Mouse (Mus musculus): ENCODE results near the gene Ntrk3.

DNA sequence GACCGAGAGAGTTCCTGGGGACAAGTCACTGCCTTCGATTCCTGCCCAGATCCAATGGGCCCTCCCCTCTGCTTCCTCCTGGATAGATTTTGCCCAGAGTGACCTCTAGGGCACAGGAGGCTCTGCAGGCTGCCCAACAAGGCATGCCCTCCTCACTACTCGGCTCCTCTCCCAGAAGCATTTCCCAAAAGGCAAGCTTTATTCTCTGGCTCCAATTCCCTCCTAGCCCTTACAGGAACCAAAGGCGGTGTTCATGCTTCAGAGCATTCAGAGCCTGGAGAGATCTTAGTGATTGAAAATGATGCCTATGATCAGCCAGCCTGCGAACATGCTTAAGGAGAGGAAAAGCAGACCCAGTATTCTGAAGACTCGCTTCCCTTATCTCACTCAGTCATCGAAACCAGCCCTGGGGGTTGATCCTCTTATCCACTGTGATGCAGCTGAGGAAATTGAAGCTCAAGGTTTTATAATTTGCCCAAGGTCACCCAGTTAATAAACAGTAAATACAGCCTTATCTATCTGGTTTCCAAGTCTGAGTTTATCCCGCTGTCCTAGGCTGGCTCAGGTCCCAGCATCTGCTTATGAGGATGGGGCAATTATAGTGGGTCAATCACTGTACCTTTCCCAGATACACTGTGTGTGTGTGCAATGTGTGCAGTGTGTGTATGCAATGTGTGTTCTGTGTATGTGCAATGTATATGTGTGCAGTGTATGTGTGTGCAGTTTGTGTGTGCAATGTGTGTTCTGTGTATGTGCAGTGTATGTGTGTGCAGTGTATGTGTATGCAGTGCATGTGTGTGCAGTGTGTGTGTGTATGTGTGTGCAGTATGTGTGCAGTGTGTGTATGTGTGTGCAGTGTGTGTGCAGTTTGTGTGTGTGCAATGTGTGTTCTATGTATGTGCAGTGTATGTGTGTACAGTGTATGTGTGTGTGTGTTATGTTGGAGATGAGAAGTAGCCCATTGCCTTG is 376.2 kb downstream of the Ntrk3 start:
- no peak for TF ChIP-seq CTCF (IDR thresholded peaks at IDR 0.05; ENCODE audit: control insufficient read depth, insufficient read depth, insufficient replicate concordance, low read depth, low read length)
- TF ChIP-seq POLR2A (IDR thresholded peaks at IDR 0.05; ENCODE audit: control insufficient read depth, low read depth, low read length): no peak

Data from testis, adult 2 months (tissue).